Mouse (Mus musculus) CD4-positive helper T cell, adult 2 months (primary cell): ENCODE measurements around the gene Olfr521.
"Not testable (repeated sequence)": the region's sequence is repeated elsewhere in the genome, so short reads cannot be mapped to it uniquely, and the experiment has no call there.

Source experiments
- DNase-seq: peaks from one replicate; pipeline ENCODE4 v3.0.0-alpha.2; 2012; ENCODE audit warnings: low read depth, missing footprints, low spot score

Olfr521 gene

DNA sequence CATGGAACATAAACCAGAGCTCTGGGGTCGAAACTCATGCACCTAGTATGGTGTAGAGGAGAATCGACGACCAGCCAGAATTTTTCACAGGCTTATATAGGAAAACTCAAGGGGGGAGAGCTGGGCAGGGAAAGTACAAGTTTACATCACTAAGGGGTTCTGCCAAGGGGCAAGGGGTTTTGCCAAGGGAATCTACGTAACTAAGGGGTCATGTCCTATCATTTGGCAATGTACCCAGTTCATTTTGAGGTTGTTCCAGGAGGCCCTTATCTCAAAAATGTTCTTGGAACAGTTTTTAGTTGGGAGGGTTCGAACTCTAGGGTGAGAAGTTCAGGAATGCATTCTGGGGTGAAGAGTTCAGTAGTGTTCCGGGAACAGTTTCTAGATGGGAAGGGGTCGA lies 43.7 kb downstream of the Olfr521 start:
- DNase-seq, result not testable (repeated sequence)

DNA sequence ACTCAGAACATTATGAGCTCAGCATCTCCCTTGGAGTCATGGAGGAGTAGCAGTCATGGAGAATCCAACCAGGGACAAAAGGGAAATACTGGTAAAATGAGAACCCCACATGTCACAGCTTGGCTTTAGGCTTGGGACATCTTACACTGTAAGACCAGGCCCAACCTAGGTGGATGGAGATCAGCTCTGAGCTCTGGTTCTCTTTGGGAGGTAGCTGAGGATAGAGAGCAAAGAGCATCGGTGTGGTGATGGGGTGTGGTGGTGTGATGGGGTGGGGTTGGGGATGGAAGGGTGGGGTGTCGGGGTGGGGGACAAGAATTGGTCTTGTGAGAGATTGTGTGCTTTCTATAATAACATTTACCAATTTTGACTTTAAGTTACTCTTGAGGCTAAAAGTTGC lies 47.5 kb downstream of the Olfr521 start:
- DNase-seq, result no peak

DNA sequence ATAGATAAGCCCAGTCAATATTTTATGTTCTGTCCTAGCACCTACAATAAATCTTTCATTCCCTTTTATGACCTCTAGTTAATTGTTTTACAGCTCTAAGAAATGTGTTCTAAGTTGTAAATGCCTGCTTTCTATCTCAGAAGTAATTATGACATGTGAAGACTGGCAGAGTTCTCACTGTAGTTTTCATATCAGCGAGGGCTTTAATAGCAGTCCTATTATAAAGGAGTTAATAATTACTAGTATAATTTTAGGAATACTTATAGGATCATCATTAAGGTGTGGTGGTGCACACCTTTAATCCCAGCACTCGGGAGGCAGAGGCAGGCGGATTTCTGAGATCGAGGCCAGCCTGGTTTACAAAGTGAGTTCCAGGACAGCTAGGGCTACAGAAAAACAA lies 48.4 kb downstream of the Olfr521 start:
- no peak for DNase-seq

DNA sequence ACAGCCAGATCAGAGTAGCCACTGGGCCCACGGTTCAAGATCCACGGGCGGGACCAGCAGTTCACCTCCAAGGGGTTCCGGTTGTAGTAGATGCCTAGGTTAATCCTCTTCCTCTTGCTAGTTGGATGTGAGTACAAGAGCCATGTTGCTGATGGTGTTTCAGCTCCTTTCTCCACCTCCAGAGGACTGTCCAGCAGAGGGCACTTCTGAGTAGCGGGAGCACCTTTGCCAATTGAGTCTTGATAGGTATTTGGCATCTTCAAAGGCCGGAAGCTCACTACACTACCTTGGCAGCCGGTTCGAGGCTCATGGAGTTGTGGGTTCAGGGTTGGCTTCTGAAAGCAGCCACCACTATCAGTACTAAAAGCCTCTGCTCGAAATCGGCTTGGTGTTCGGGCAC lies 50.1 kb downstream of the Olfr521 start:
- peak; percentile 56 for DNase-seq

DNA sequence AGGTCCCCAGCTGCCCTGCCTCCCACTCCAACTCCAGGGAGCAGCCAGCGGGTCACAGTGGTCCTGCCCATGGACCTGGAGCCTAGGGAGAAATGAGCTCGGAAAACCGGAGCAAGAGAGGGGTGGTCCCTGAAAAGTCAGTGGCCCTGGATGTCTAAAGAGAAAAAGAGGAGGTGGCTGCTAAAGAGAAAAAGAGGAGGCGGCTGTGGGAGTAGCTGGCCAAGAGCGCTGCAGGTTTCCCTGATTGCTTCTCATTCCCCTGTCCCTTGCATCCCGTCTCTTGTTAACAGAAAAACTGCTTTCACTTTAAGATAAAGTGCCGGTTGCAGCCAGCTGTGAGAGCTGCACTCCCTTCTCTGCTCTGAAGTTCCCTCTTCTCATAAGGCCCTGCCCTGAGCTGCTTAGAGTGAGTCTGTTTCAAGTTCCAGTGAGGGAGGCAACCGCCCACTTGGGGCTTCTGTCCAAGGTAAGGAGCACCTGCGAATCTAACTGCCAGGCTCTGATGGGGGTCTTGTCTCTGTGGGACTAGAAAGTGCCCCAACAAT lies 54.9 kb downstream of the Olfr521 start:
- DNase-seq, result peak; percentile 51
